Mouse (Mus musculus): Measurements from ENCODE around the gene Fam181a.
A peak's percentile ranks its signal among the peaks of the same experiment; 100 is the strongest.

Fam181a gene

GRCm38 (mm10) chr12:103310744-103311267 is at the start of gene Fam181a:
Fam181a (plus strand) TSS chr12:103310975.
- no peak for DNase-seq (ENCODE audit: low read depth)

- DNase-seq (ENCODE audit: low read depth) = no peak
These were observed 48.5 kb upstream of the Fam181a start for GRCm38 (mm10) chr12:103262017-103262865.

GRCm38 (mm10) chr12:103266605-103267004 is 44.2 kb upstream of the Fam181a start:
- no peak for DNase-seq (ENCODE audit: low read depth)

- DNase-seq (ENCODE audit: low read depth) = no peak
These were observed 38.6 kb upstream of the Fam181a start for GRCm38 (mm10) chr12:103272176-103272575.

- DNase-seq (ENCODE audit: low read depth) = no peak
These were observed 37.7 kb upstream of the Fam181a start for GRCm38 (mm10) chr12:103273051-103273450.

- DNase-seq (ENCODE audit: low read depth) = no peak
These were observed 37.0 kb upstream of the Fam181a start for GRCm38 (mm10) chr12:103273732-103274131.

GRCm38 (mm10) chr12:103276422-103276821 is 34.4 kb upstream of the Fam181a start:
- no peak for DNase-seq (ENCODE audit: low read depth)

GRCm38 (mm10) chr12:103281491-103281890 is 29.3 kb upstream of the Fam181a start:
- no peak for DNase-seq (ENCODE audit: low read depth)

GRCm38 (mm10) chr12:103281912-103282311 is 28.9 kb upstream of the Fam181a start:
- DNase-seq (ENCODE audit: low read depth) = no peak

GRCm38 (mm10) chr12:103282936-103283335 is 27.8 kb upstream of the Fam181a start:
- DNase-seq (ENCODE audit: low read depth) = no peak

GRCm38 (mm10) chr12:103283411-103283810 is 27.4 kb upstream of the Fam181a start:
- no peak for DNase-seq (ENCODE audit: low read depth)

- DNase-seq (ENCODE audit: low read depth) = no peak
These were observed 23.5 kb upstream of the Fam181a start for GRCm38 (mm10) chr12:103287276-103287675.

- DNase-seq (ENCODE audit: low read depth) = no peak
These were observed 18.4 kb upstream of the Fam181a start for GRCm38 (mm10) chr12:103292366-103292765.

- DNase-seq (ENCODE audit: low read depth) = no peak
These were observed 14.5 kb upstream of the Fam181a start for GRCm38 (mm10) chr12:103296292-103296691.

- DNase-seq (ENCODE audit: low read depth) = no peak
These were observed 10.3 kb upstream of the Fam181a start for GRCm38 (mm10) chr12:103300493-103300892.

- DNase-seq (ENCODE audit: low read depth) = peak; percentile 11
These were observed 9.1 kb upstream of the Fam181a start for GRCm38 (mm10) chr12:103301645-103302044.

GRCm38 (mm10) chr12:103302960-103303359 is 7.8 kb upstream of the Fam181a start:
- no peak for DNase-seq (ENCODE audit: low read depth)

GRCm38 (mm10) chr12:103306224-103306623 is 4.6 kb upstream of the Fam181a start:
- no peak for DNase-seq (ENCODE audit: low read depth)

GRCm38 (mm10) chr12:103306720-103307119 is 4.1 kb upstream of the Fam181a start:
- no peak for DNase-seq (ENCODE audit: low read depth)

GRCm38 (mm10) chr12:103311921-103312320 is 1.1 kb downstream of the Fam181a start:
- no peak for DNase-seq (ENCODE audit: low read depth)

- DNase-seq (ENCODE audit: low read depth) = no peak
These were observed 2.5 kb downstream of the Fam181a start for GRCm38 (mm10) chr12:103313274-103313673.

GRCm38 (mm10) chr12:103313871-103314639 is 3.3 kb downstream of the Fam181a start:
- DNase-seq (ENCODE audit: low read depth) = no peak
